Mouse (Mus musculus) gastrocnemius, postnatal 4 days (tissue): Measurements from ENCODE around the gene Pramef25. TPM values are rescaled to one million over a fixed set of nuclear protein-coding genes. Genes with fewer than 3 reads are reported as not detected.
"Not testable (repeated sequence)": the region's sequence is repeated elsewhere in the genome, so short reads cannot be mapped to it uniquely, and the experiment has no call there.

Experiments used
- DNase-seq, 2 experiments: peaks; one replicate each; pipeline ENCODE4 v3.0.0; 2021 to 2022; ENCODE audit warnings: low spot score in 2 of 2, mixed read lengths in 2 of 2
- long read RNA-seq, 2 experiments: library from polyadenylated mRNA; stranded (forward); transcript quantifications; one replicate each; pipeline ENCODE4 v2.0.0; 2021
- total RNA-seq, 2 experiments: library from RNA; stranded (reverse); gene quantifications; 2 replicates each; pipeline ENCODE4 v1.2.3; 2021

Pramef25 gene
- not detected for total RNA-seq
- long read RNA-seq, experiment 1, result 0 reads
- long read RNA-seq, experiment 2, result 0 reads

DNA sequence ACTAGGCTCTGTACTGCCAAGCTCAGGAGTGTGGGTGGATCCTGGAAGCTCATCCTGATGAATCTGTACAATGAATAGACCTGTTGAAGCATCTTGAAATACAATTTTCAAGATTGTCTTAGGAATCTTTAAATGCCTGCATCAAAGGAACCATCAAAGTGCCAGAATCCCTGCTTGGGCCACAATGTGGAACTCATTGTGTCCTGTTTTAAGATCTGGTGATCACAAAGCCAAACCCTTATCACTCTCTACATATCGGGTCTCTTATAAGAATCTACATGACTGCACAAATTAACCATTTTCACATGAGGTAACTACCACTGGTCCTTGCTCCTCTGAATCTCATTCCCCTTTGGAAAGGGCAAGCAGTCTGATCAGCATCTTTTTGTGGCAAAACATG lies at the start of gene Pramef25:
Gene Pramef25, minus strand, starts transcription at position 101 of the 400 bp plus-strand sequence.
- not testable (repeated sequence) for DNase-seq

DNA sequence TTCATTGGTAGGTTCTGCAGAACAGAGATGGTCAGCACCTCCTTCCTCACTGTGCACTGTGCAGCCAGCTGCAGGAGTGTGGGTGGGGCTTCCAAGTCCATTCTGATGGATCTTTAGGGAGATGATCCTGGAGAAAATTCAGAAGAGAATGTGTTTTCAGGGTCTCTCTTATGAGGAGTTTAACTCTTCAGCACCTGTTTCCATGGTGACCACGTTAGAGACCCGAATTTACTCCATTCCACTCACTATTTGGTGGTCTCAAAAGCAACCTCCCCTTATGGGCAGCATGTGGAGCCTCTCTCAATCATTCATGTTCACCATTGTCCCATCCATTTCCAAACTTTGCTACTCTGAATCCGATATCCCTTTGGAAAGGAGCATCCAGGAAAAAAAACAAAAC lies 43.5 kb upstream of the Pramef25 start, which contains the start of gene Pramef17:
Gene Pramef17, minus strand, starts transcription at position 101 of the 400 bp plus-strand sequence.
- DNase-seq, result not testable (repeated sequence)

DNA sequence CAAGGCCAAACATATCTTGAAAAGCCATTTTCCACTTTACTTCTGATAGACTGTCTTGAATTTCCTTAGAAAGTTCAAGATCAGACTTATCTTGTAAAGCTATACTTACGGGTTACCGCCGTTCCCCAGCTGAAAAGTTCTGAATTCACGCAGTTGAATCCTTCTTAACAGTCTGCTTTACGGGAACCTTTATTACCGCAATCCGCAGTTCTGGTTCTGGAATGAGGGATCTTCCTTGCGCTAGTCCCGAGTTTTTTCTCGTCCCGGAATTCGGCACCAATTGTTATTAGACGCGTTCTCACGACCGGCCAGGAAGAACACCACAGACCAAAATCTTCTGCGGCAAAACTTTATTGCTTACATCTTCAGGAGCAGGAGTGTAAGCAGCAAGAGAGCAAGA lies 37.3 kb upstream of the Pramef25 start:
- peak; percentile 63 to 74 for DNase-seq

DNA sequence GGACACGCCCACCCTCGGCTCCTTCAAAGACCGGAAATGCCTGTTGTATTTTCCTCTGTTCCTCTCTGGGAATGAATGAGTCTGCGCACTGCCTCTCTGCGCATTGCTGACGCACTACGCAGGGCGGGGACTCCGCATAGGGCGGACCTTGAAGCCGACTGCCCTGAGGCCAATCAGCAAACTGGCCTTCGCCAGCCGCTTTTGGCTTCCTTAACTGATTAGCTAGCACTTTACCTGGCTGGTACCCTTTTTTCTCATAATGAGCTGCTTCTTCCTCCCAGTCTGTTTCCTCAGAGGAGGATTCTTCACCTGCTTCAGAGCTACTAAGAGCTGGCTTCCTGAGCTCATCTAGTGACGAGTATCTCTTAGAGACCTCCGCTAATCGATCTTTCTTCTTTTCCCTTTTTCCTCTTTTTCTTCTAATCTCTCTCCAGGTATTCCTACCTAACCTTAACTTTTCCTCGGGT lies 36.7 kb upstream of the Pramef25 start:
- peak; percentile 19 to 31 for DNase-seq

DNA sequence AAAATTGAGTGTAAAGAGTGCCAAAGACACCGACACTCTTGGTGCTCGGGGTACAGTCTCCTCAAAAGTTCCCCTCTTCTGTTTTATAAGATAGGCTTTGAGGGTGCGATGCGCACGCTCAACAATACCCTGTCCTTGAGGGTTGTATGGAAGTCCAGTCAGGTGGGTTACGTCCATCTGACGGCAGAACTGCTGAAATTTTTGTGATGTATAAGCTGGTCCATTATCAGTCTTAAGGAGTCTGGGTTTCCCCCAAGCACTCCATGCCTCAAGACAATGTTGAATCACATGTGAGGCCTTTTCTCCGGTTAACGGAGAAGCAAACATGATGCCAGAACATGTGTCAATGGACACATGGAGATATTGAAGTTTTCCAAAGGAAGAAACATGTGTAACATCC lies 34.9 kb upstream of the Pramef25 start:
- DNase-seq, result peak in 1 of 2 experiments; percentile 21

DNA sequence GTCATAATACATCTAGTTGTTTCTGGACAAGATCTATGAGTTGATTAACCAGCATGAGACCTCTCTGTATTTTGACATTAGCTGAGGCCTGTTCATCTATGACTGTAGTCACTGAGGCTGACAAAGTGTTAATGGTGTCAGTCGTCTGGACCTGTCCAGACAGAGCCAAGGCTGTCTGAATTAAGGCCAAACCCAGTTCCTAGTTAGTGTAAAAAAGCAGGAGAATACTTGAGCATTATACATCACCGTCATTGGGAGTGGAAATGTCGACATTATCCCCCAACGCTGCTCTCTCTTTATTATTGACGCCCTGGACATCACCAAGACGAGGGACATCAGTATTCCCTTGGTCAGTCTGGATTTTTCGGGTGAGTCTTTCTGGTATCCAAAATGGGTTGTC lies 34.3 kb upstream of the Pramef25 start:
- not testable (repeated sequence) for DNase-seq

DNA sequence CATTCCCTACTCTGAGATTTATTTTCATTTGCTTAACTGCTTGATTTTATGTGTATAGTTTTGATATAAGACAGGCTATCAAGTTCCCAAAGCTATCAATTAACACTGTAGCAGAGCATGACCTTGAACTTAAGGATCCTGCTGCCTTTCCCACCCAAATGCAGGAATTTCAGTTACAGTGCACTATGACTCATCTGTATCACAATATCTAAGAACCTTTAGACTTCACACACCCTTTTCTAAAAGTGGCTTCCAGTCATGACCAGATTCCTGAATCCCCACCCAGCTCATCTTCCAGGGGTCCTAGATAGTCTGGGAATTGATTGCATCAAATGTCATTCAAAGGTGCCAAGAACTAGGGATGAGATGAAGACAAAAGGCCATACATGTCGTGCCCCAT lies 32.6 kb upstream of the Pramef25 start:
- not testable (repeated sequence) for DNase-seq

DNA sequence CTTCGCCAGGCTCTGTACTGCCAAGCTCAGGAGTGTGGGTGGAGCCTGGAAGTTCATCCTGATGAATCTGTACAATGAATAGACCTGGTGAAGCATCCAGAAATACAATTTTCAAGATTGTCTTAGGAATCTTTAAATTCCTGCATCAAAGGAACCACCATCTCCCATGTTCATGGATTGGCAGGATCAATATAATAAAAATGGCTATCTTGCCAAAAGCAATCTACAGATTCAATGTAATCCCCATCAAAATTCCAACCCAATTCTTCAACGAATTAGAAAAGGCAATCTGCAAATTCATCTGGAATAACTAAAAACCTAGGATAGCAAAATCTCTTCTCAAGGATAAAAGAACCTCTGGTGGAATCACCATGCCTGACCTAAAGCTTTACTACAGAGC lies 16.0 kb upstream of the Pramef25 start, which contains the start of gene Gm13101:
Gene Gm13101, minus strand, starts transcription at position 101 of the 400 bp plus-strand sequence.
- not testable (repeated sequence) for DNase-seq

DNA sequence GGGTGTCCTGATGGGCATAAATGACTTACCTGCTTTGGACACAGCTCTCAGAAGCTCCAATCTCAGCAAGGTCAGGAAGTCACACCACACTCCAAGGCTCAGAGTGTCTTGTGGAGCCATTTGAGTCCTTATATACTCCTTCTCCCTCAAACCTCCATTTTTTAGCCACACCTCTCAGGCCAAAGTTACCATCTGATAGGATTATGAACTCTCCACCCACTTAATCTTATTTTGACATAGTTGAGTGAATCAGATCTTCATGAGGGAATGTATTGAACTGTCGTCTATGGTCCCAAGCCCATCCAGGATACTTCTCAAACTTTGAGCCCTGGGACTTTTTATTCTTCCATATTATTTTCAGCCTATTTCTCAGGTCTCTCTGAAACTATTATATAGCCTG lies 50.5 kb downstream of the Pramef25 start, which contains the start of gene Pramef6:
Gene Pramef6, minus strand, starts transcription at position 101 of the 400 bp plus-strand sequence.
- not testable (repeated sequence) for DNase-seq

Other genes with a start within 250 kb of the Pramef25 start
- not detected for gene Gm13089, start 248.3 kb downstream of the Pramef25 start, total RNA-seq
- gene Gm13078, start 231.6 kb downstream of the Pramef25 start, total RNA-seq, result not detected
- not detected for gene Gm13023, start 161.7 kb downstream of the Pramef25 start, total RNA-seq
- not detected for gene Gm13084, start 134.9 kb downstream of the Pramef25 start, total RNA-seq
- gene Gm13103, start 104.5 kb downstream of the Pramef25 start, total RNA-seq, result not detected
- gene Pramef6, start 50.6 kb downstream of the Pramef25 start, total RNA-seq, result not detected
- not detected for gene Gm13101, start 15.9 kb upstream of the Pramef25 start, total RNA-seq
- gene Pramef17, start 43.4 kb upstream of the Pramef25 start, total RNA-seq, result not detected
- gene Pramel4, start 108.1 kb upstream of the Pramef25 start, total RNA-seq, result not detected
- not detected for gene Gm13102, start 155.5 kb upstream of the Pramef25 start, total RNA-seq
- gene Oog3, start 211.6 kb upstream of the Pramef25 start, total RNA-seq, result not detected
- gene Oog2, start 239.7 kb upstream of the Pramef25 start, total RNA-seq, result not detected